Mouse (Mus musculus): ENCODE measurements around the gene Olfr347. TPM values are rescaled to one million over a fixed set of nuclear protein-coding genes. Genes with fewer than 3 reads are reported as not detected.

The Olfr347 gene
- polyA plus RNA-seq (2014; fragmentation: Nextera tagmentation; extraction: Ambion mirVana) = not detected in 2 replicates

GRCm38 (mm10) chr2:36731602-36732001, at the start of gene Olfr347:
Gene Olfr347, plus strand, starts transcription at chr2:36731902.
- no peaks in the 10 kb centered on the region for H3K36me3 ChIP-seq (replicated peaks; ENCODE audit: control insufficient read depth, insufficient read depth)
- H3K27ac ChIP-seq = no peak within 1 kb of the TSS
- no peak within 1 kb of the TSS for H3K4me3 ChIP-seq (replicated peaks; ENCODE audit: low read length)
- DNase-seq (ENCODE audit: low spot score) (no peak), ATAC-seq (ENCODE audit: low FRiP score) (no peak)
- H3K4me1 ChIP-seq (replicated peaks; ENCODE audit: control insufficient read depth, insufficient read depth, low read length) = no peaks in the 10 kb centered on the region
- H3K4me2 ChIP-seq (replicated peaks) = no peak within 1 kb of the TSS
- H3K27me3 ChIP-seq (ENCODE audit: control insufficient read depth, insufficient read depth, low read length) = no peaks in the 10 kb centered on the region
- no peak within 1 kb of the TSS for H3K9ac ChIP-seq
- H3K9me3 ChIP-seq (ENCODE audit: control insufficient read depth, low read length) = peaks cover 18% of the 10 kb centered on the region

- Histone ChIP-seq H3K9ac (no peak within 1 kb of the TSS), H3K9me3 (ENCODE audit: control insufficient read depth, low read length) (0 out of 2 replicates have a peak, but pooled peaks cover 11% of the 10 kb centered on the region), H3K4me1 (replicated peaks; ENCODE audit: control insufficient read depth, insufficient read depth, low read length) (no peaks in the 10 kb centered on the region), H3K27me3 (ENCODE audit: control insufficient read depth, insufficient read depth, low read length) (no peaks in the 10 kb centered on the region), H3K4me2 (replicated peaks) (no peak within 1 kb of the TSS), H3K36me3 (replicated peaks; ENCODE audit: control insufficient read depth, insufficient read depth) (no peaks in the 10 kb centered on the region), H3K4me3 (replicated peaks; ENCODE audit: low read length) (no peak within 1 kb of the TSS), H3K27ac (no peak within 1 kb of the TSS)
- WGBS = 93% methylated on average over 1 of the region's 1 CpGs
- DNase-seq (ENCODE audit: low spot score) = no peak
- ATAC-seq (ENCODE audit: low FRiP score) = no peak
These were observed 46.2 kb upstream of the Olfr347 start, which contains the start of gene Olfr346 for GRCm38 (mm10) chr2:36685488-36685887. Gene Olfr346, plus strand, starts transcription at chr2:36685788.

- no peaks in the 10 kb centered on the region for H3K4me1 ChIP-seq (replicated peaks; ENCODE audit: control insufficient read depth, insufficient read depth, low read length)
- H3K27me3 ChIP-seq (ENCODE audit: control insufficient read depth, insufficient read depth, low read length) = no peaks in the 10 kb centered on the region
- no peak for DNase-seq (ENCODE audit: low spot score)
- no peak for ATAC-seq (ENCODE audit: low FRiP score)
- H3K9me3 ChIP-seq (ENCODE audit: control insufficient read depth, low read length) = peaks cover 21% of the 10 kb centered on the region
- H3K4me2 ChIP-seq (replicated peaks) = no peak overlapping the region
- 62% methylated on average over 3 of the region's 3 CpGs for WGBS
- H3K36me3 ChIP-seq (replicated peaks; ENCODE audit: control insufficient read depth, insufficient read depth) = no peaks in the 10 kb centered on the region
- H3K4me3 ChIP-seq (replicated peaks; ENCODE audit: low read length) = no peak overlapping the region
- H3K9ac ChIP-seq = no peak overlapping the region
- no peak overlapping the region for H3K27ac ChIP-seq
These were observed 4.5 kb downstream of the Olfr347 start for GRCm38 (mm10) chr2:36736226-36736625.

DNA sequence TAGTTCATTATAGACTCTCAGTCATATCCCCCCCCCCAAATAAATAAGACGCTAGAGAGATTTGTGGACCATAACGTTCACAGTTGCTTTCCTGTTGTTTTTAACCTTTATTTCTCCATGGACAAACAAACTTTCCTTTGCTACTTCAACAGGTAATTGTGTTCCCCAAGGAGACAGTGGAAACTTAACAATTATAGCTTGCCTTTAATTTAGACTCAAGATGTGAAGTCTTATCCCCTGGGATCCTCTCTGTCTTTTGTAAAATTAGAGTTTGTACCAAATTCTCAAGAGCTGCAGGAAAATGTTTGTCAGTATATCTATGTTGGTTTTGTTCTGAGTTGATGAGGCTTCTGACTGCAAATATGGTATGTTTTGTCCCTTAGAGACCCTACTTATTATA, 52.3 kb downstream of the Olfr347 start, which contains the start of gene Olfr348:
Gene Olfr348 (plus strand): TSS at position 301 of the 400 bp plus-strand sequence.
- no peak within 1 kb of the TSS for H3K4me2 ChIP-seq (replicated peaks)
- no peak within 1 kb of the TSS for H3K27ac ChIP-seq
- no peaks in the 10 kb centered on the region for H3K4me1 ChIP-seq (replicated peaks; ENCODE audit: control insufficient read depth, insufficient read depth, low read length)
- peaks cover 18% of the 10 kb centered on the region for H3K9me3 ChIP-seq (ENCODE audit: control insufficient read depth, low read length)
- no peak for DNase-seq (ENCODE audit: low spot score)
- H3K4me3 ChIP-seq (replicated peaks; ENCODE audit: low read length) = no peak within 1 kb of the TSS
- H3K36me3 ChIP-seq (replicated peaks; ENCODE audit: control insufficient read depth, insufficient read depth) = no peaks in the 10 kb centered on the region
- no peak for ATAC-seq (ENCODE audit: low FRiP score)
- WGBS = 77% methylated on average over 2 of the region's 2 CpGs
- no peaks in the 10 kb centered on the region for H3K27me3 ChIP-seq (ENCODE audit: control insufficient read depth, insufficient read depth, low read length)
- no peak within 1 kb of the TSS for H3K9ac ChIP-seq

Other genes with a start within 250 kb of the Olfr347 start
- not detected in 2 replicates for gene Olfr341, start 249.4 kb upstream of the Olfr347 start, polyA plus RNA-seq (2014; fragmentation: Nextera tagmentation; extraction: Ambion mirVana)
- not detected in 2 replicates for gene Olfr342, start 206.9 kb upstream of the Olfr347 start, polyA plus RNA-seq (2014; fragmentation: Nextera tagmentation; extraction: Ambion mirVana)
- gene Olfr344, start 165.2 kb upstream of the Olfr347 start, polyA plus RNA-seq (2014; fragmentation: Nextera tagmentation; extraction: Ambion mirVana) = not detected in 2 replicates
- gene Olfr345, start 91.9 kb upstream of the Olfr347 start, polyA plus RNA-seq (2014; fragmentation: Nextera tagmentation; extraction: Ambion mirVana) = not detected in 2 replicates
- gene Olfr346, start 46.1 kb upstream of the Olfr347 start, polyA plus RNA-seq (2014; fragmentation: Nextera tagmentation; extraction: Ambion mirVana) = not detected in 2 replicates
- gene Olfr348, start 52.4 kb downstream of the Olfr347 start, polyA plus RNA-seq (2014; fragmentation: Nextera tagmentation; extraction: Ambion mirVana) = not detected in 2 replicates
- not detected in 2 replicates for gene Olfr50, start 58.6 kb downstream of the Olfr347 start, polyA plus RNA-seq (2014; fragmentation: Nextera tagmentation; extraction: Ambion mirVana)
- gene Olfr3, start 85.1 kb downstream of the Olfr347 start, polyA plus RNA-seq (2014; fragmentation: Nextera tagmentation; extraction: Ambion mirVana) = not detected in 2 replicates
- not detected in 2 replicates for gene Olfr350, start 114.4 kb downstream of the Olfr347 start, polyA plus RNA-seq (2014; fragmentation: Nextera tagmentation; extraction: Ambion mirVana)
- gene Olfr351, start 130.8 kb downstream of the Olfr347 start, polyA plus RNA-seq (2014; fragmentation: Nextera tagmentation; extraction: Ambion mirVana) = not detected in 2 replicates
- gene Olfr352, start 136.6 kb downstream of the Olfr347 start, polyA plus RNA-seq (2014; fragmentation: Nextera tagmentation; extraction: Ambion mirVana) = not detected in 2 replicates
- not detected in 2 replicates for gene Olfr353, start 161.0 kb downstream of the Olfr347 start, polyA plus RNA-seq (2014; fragmentation: Nextera tagmentation; extraction: Ambion mirVana)
- gene Olfr354, start 173.8 kb downstream of the Olfr347 start, polyA plus RNA-seq (2014; fragmentation: Nextera tagmentation; extraction: Ambion mirVana) = not detected in 2 replicates
- gene Olfr355, start 197.0 kb downstream of the Olfr347 start, polyA plus RNA-seq (2014; fragmentation: Nextera tagmentation; extraction: Ambion mirVana) = not detected in 2 replicates
- not detected in 2 replicates for gene Olfr356, start 205.2 kb downstream of the Olfr347 start, polyA plus RNA-seq (2014; fragmentation: Nextera tagmentation; extraction: Ambion mirVana)

Measured in hindbrain, embryonic 14.5 days (tissue).